Mouse (Mus musculus) intestine, postnatal 0 days (tissue): ENCODE measurements around the gene Npas3. TPM values are rescaled to one million over a fixed set of nuclear protein-coding genes. Genes with fewer than 3 reads are reported as not detected.

Experiments
- ATAC-seq: fragments of 200-750 bp; cut with Nextera tagmentation; 2 replicates; pipeline ENCODE4 v1.8.0; 2017; ENCODE audit warnings: mild to moderate bottlenecking, moderate TSS enrichment, moderate library complexity
- H3K27ac ChIP-seq: fragments of 300-500 bp; sonication (generic); 2 replicates; pipeline ENCODE4 v1.5.1; 2014; ENCODE audit warnings: mild to moderate bottlenecking, low read depth, low read length, moderate library complexity
- H3K27me3 ChIP-seq: fragments of 300-500 bp; sonication (generic); replicated peaks from 2 replicates; pipeline ENCODE4 v1.6.1; 2014; ENCODE audit warnings: low read length, mixed read lengths; ENCODE audit not compliant: control insufficient read depth, insufficient read depth
- H3K36me3 ChIP-seq: fragments of 300-500 bp; sonication (generic); 2 replicates; pipeline ENCODE4 v1.6.1; 2014; ENCODE audit warnings: mild to moderate bottlenecking, moderate library complexity; ENCODE audit not compliant: control insufficient read depth, insufficient read depth
- H3K4me1 ChIP-seq: fragments of 300-500 bp; sonication (generic); replicated peaks from 2 replicates; pipeline ENCODE4 v1.6.1; 2014; ENCODE audit warnings: antibody characterized with exemption, low read length, mixed read lengths; ENCODE audit not compliant: control insufficient read depth, insufficient read depth
- H3K4me2 ChIP-seq: fragments of 300-500 bp; sonication (generic); replicated peaks from 2 replicates; pipeline ENCODE4 v1.6.1; 2014; ENCODE audit warnings: low read depth, mild to moderate bottlenecking, moderate library complexity
- H3K4me3 ChIP-seq: fragments of 300-500 bp; sonication (generic); 2 replicates; pipeline ENCODE4 v1.5.1; 2014; ENCODE audit warnings: low read depth, low read length
- H3K9ac ChIP-seq: fragments of 300-500 bp; sonication (generic); 2 replicates; pipeline ENCODE4 v1.6.1; 2014; ENCODE audit warnings: mild to moderate bottlenecking, low read depth, low read length
- H3K9me3 ChIP-seq: fragments of 300-500 bp; sonication (generic); 2 replicates; pipeline ENCODE4 v1.6.1; 2016; ENCODE audit warnings: mixed run types; ENCODE audit not compliant: control insufficient read depth
- CTCF ChIP-seq: sonication (generic); IDR thresholded peaks from 2 replicates; pipeline ENCODE4 v1.5.1; 2016; ENCODE audit warnings: low read depth, mild to moderate bottlenecking, control low read depth, antibody characterized with exemption, moderate library complexity
- WGBS: fragments of 180-500 bp; shearing (Covaris S2); extraction: QIAGEN DNeasy Blood & Tissue Kit; methylation state at CpG from one replicate; pipeline ENCODE4 v1.1.7; 2014; 5-methylcytosine and 5-hydroxymethylcytosine counted together
- polyA plus RNA-seq: library from polyadenylated mRNA; unstranded; fragments of >200 nt; fragmentation: Nextera tagmentation; extraction: Ambion mirVana; gene quantifications from 2 replicates; pipeline ENCODE4 v1.2.1, GENCODE M21; 2015

The Npas3 gene
- polyA plus RNA-seq, 1 experiment from 2014 or later, result 0.48 TPM

DNA sequence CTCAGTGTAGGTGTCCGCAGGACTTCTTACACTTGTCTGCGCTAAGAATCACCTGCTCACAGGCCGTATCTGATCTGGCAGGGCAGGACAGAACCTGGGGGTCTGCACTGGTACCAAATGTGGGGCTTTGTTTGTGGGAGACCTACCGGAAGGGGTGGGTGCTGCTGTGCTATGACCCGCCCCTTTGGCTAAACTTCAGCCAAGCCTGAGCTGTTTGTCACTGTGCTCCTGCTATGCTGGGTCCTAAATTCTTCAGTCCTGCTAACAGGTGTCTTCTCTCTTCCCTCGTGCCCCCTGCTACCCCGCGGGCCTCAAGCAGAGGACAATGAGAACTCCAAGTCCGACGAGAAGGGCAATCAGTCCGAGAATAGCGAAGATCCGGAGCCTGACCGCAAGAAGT, 818.9 kb downstream of the Npas3 start:
- Histone ChIP-seq H3K4me1 (0 out of 2 replicates have a peak, but pooled peaks cover 7% of the 10 kb centered on the region), H3K9me3 (no peaks in the 10 kb centered on the region), H3K4me2 (peak overlapping the region; percentile 74), H3K27ac (no peak overlapping the region), H3K9ac (0 out of 2 replicates have a peak overlapping the region, but pooled peaks have one; percentile 17), H3K27me3 (peaks cover 30% of the 10 kb centered on the region), H3K36me3 (no peaks in the 10 kb centered on the region), H3K4me3 (peak overlapping the region; percentile 35)
- 0 out of 2 replicates have a peak, but pooled peaks have one; percentile 4 for ATAC-seq
- 33% methylated on average over 14 of the region's 14 CpGs for WGBS
- no peak for TF ChIP-seq CTCF

- H3K4me1 ChIP-seq, result 0 out of 2 replicates have a peak, but pooled peaks cover 7% of the 10 kb centered on the region
- H3K9me3 ChIP-seq, result no peaks in the 10 kb centered on the region
- ATAC-seq, result peak; percentile 70
- no peaks in the 10 kb centered on the region for H3K36me3 ChIP-seq
- peak overlapping the region; percentile 74 for H3K4me2 ChIP-seq
- 0 out of 2 replicates have a peak overlapping the region, but pooled peaks have one; percentile 17 for H3K9ac ChIP-seq
- 5% methylated on average over 84 of the region's 84 CpGs for WGBS
- H3K4me3 ChIP-seq, result peak overlapping the region; percentile 35
- H3K27me3 ChIP-seq, result peaks cover 30% of the 10 kb centered on the region
- TF ChIP-seq CTCF, result no peak
- H3K27ac ChIP-seq, result no peak overlapping the region
Observed at GRCm38 (mm10) chr12:54067886-54068756, 819.6 kb downstream of the Npas3 start.

DNA sequence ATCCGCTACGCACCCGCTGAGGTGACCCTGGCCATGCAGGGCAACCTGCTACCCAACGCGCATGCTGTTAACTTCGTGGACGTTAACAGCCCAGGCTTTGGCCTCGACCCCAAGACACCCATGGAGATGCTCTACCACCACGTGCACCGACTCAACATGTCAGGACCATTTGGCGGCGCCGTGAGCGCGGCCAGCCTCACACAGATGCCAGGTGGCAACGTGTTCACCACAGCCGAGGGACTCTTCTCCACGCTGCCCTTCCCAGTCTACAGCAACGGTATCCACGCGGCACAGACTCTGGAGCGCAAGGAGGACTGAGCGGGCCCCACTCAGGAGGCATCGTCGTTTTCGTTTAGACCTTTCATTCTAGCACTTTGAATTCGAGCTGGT, 820.3 kb downstream of the Npas3 start:
- no peak for ATAC-seq
- 0 out of 2 replicates have a peak, but pooled peaks cover 7% of the 10 kb centered on the region for H3K4me1 ChIP-seq
- H3K9ac ChIP-seq, result 0 out of 2 replicates have a peak overlapping the region, but pooled peaks have one; percentile 17
- peak overlapping the region; percentile 35; the same call in 1 of the 2 replicates for H3K4me3 ChIP-seq
- no peak for TF ChIP-seq CTCF
- no peak overlapping the region for H3K27ac ChIP-seq
- H3K27me3 ChIP-seq, result peaks cover 30% of the 10 kb centered on the region
- H3K36me3 ChIP-seq, result no peaks in the 10 kb centered on the region
- H3K4me2 ChIP-seq, result peak overlapping the region; percentile 74
- WGBS, result 72% methylated on average over 27 of the region's 27 CpGs
- no peaks in the 10 kb centered on the region for H3K9me3 ChIP-seq

DNA sequence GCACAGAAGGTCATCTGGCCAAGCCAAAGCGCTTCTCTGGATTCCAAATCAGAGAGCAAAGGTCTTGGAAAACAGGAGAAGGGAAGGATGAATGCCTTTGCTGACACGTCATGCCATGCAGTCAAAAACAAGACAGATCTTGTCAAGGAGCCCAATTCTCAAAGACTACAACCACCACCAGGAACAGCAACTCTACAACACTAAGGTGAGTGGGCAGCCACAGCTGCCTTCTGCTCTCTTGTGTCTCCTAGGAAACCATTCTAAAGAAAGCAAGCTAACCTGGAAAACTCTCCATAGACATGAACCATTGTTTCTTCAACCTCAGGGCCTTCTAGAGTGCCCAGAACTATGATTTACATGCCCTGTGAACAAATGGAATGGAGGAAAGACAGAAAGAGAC, 825.5 kb downstream of the Npas3 start:
- H3K4me1 ChIP-seq, result no peaks in the 10 kb centered on the region
- no peak overlapping the region for H3K4me2 ChIP-seq
- WGBS, result 83% methylated on average over 2 of the region's 2 CpGs
- no peak overlapping the region for H3K9ac ChIP-seq
- no peaks in the 10 kb centered on the region for H3K36me3 ChIP-seq
- no peak for TF ChIP-seq CTCF
- no peak overlapping the region for H3K27ac ChIP-seq
- no peak for ATAC-seq
- H3K4me3 ChIP-seq, result no peak overlapping the region
- H3K9me3 ChIP-seq, result no peaks in the 10 kb centered on the region
- H3K27me3 ChIP-seq, result peaks cover 2% of the 10 kb centered on the region

GRCm38 (mm10) chr12:54080996-54081395, 832.5 kb downstream of the Npas3 start:
- no peak overlapping the region for H3K9ac ChIP-seq
- H3K36me3 ChIP-seq, result no peaks in the 10 kb centered on the region
- no peaks in the 10 kb centered on the region for H3K27me3 ChIP-seq
- H3K4me2 ChIP-seq, result no peak overlapping the region
- H3K4me3 ChIP-seq, result no peak overlapping the region
- H3K9me3 ChIP-seq, result no peaks in the 10 kb centered on the region
- no peak for ATAC-seq
- H3K4me1 ChIP-seq, result no peaks in the 10 kb centered on the region
- no peak overlapping the region for H3K27ac ChIP-seq
- 97% methylated on average over 3 of the region's 3 CpGs for WGBS
- TF ChIP-seq CTCF, result no peak

- Histone ChIP-seq H3K4me2 (no peak overlapping the region), H3K4me3 (no peak overlapping the region), H3K4me1 (no peaks in the 10 kb centered on the region), H3K9me3 (no peaks in the 10 kb centered on the region), H3K27me3 (no peaks in the 10 kb centered on the region), H3K36me3 (no peaks in the 10 kb centered on the region), H3K9ac (no peak overlapping the region), H3K27ac (no peak overlapping the region)
- no peak for ATAC-seq
- WGBS, result 79% methylated on average over 8 of the region's 8 CpGs
- TF ChIP-seq CTCF, result no peak
Observed at GRCm38 (mm10) chr12:54093729-54094128, 845.3 kb downstream of the Npas3 start.
